Mouse (Mus musculus): Measurements from ENCODE around the gene Pcbp3. TPM values are rescaled to one million over a fixed set of nuclear protein-coding genes. Genes with fewer than 3 reads are reported as not detected.

Pcbp3 gene
- total and polyA plus RNA-seq, 2 experiments from 2014 or later: 57.0 to 92.9 TPM

GRCm38 (mm10) chr10:76725682-76726285 lies 235.9 kb downstream of the Pcbp3 start, which contains the start of gene Col6a1:
TSS of gene Col6a1 (minus strand) at chr10:76726168.
- Histone ChIP-seq H3K4me3 (ENCODE audit: low read length) (no peak within 1 kb of the TSS), H3K4me2 (ENCODE audit: low read depth, low read length) (peak within 1 kb of the TSS; percentile 4; the same call in 1 of the 2 replicates), H3K27ac (no peak within 1 kb of the TSS), H3K27me3 (ENCODE audit: insufficient read depth, low read length) (no peaks in the 10 kb centered on the region), H3K9ac (replicated peaks; ENCODE audit: low read length) (no peak within 1 kb of the TSS), H3K36me3 (ENCODE audit: insufficient read depth, low read length) (no peaks in the 10 kb centered on the region), H3K9me3 (ENCODE audit: low read length) (no peaks in the 10 kb centered on the region), H3K4me1 (ENCODE audit: insufficient read depth, low read length) (no peaks in the 10 kb centered on the region; the same call in 1 of the 2 replicates)
- WGBS: 33% methylated on average over 9 of the region's 9 CpGs
- ATAC-seq (no peak), DNase-seq (ENCODE audit: low spot score) (peak; percentile 8)
- no peak for TF ChIP-seq CTCF (IDR thresholded peaks at IDR 0.05; ENCODE audit: low read depth)

GRCm38 (mm10) chr10:76725097-76725496 lies 236.6 kb downstream of the Pcbp3 start:
- H3K4me1 ChIP-seq (ENCODE audit: insufficient read depth, low read length): no peaks in the 10 kb centered on the region
- WGBS: 89% methylated on average over 2 of the region's 2 CpGs
- no peaks in the 10 kb centered on the region for H3K36me3 ChIP-seq (ENCODE audit: insufficient read depth, low read length)
- DNase-seq (ENCODE audit: low spot score): no peak
- no peaks in the 10 kb centered on the region for H3K27me3 ChIP-seq (ENCODE audit: insufficient read depth, low read length)
- no peaks in the 10 kb centered on the region for H3K9me3 ChIP-seq (ENCODE audit: low read length)
- H3K27ac ChIP-seq: no peak overlapping the region
- H3K4me3 ChIP-seq (ENCODE audit: low read length): no peak overlapping the region
- no peak for ATAC-seq
- H3K9ac ChIP-seq (replicated peaks; ENCODE audit: low read length): no peak overlapping the region
- peak overlapping the region; percentile 4; the same call in 1 of the 2 replicates for H3K4me2 ChIP-seq (ENCODE audit: low read depth, low read length)
- no peak for TF ChIP-seq CTCF (IDR thresholded peaks at IDR 0.05; ENCODE audit: low read depth)

GRCm38 (mm10) chr10:76724231-76724736 lies 237.4 kb downstream of the Pcbp3 start:
- ATAC-seq (no peak), DNase-seq (ENCODE audit: low spot score) (no peak)

GRCm38 (mm10) chr10:76722751-76723450 lies 238.8 kb downstream of the Pcbp3 start:
- Histone ChIP-seq H3K27me3 (ENCODE audit: insufficient read depth, low read length) (no peaks in the 10 kb centered on the region), H3K4me2 (ENCODE audit: low read depth, low read length) (no peak overlapping the region), H3K4me1 (ENCODE audit: insufficient read depth, low read length) (no peaks in the 10 kb centered on the region), H3K27ac (no peak overlapping the region), H3K9me3 (ENCODE audit: low read length) (no peaks in the 10 kb centered on the region), H3K9ac (replicated peaks; ENCODE audit: low read length) (no peak overlapping the region), H3K4me3 (ENCODE audit: low read length) (no peak overlapping the region), H3K36me3 (ENCODE audit: insufficient read depth, low read length) (no peaks in the 10 kb centered on the region)
- no peak for TF ChIP-seq CTCF (IDR thresholded peaks at IDR 0.05; ENCODE audit: low read depth)
- 84% methylated on average over 18 of the region's 18 CpGs for WGBS
- ATAC-seq (no peak), DNase-seq (ENCODE audit: low spot score) (no peak)

More at GRCm38 (mm10) chr10:76724231-76724736, 237.4 kb downstream of the Pcbp3 start:
- H3K36me3 ChIP-seq (ENCODE audit: insufficient read depth, low read length): no peaks in the 10 kb centered on the region
- H3K4me2 ChIP-seq (ENCODE audit: low read depth, low read length): no peak overlapping the region
- no peaks in the 10 kb centered on the region for H3K27me3 ChIP-seq (ENCODE audit: insufficient read depth, low read length)
- H3K4me3 ChIP-seq (ENCODE audit: low read length): no peak overlapping the region
- no peak overlapping the region for H3K27ac ChIP-seq
- no peaks in the 10 kb centered on the region for H3K4me1 ChIP-seq (ENCODE audit: insufficient read depth, low read length)
- H3K9ac ChIP-seq (replicated peaks; ENCODE audit: low read length): no peak overlapping the region
- no peaks in the 10 kb centered on the region for H3K9me3 ChIP-seq (ENCODE audit: low read length)
- TF ChIP-seq CTCF (IDR thresholded peaks at IDR 0.05; ENCODE audit: low read depth): no peak
- 57% methylated on average over 5 of the region's 5 CpGs for WGBS

GRCm38 (mm10) chr10:76721746-76722145 lies 239.9 kb downstream of the Pcbp3 start:
- H3K27ac ChIP-seq: no peak overlapping the region
- no peak overlapping the region for H3K4me3 ChIP-seq (ENCODE audit: low read length)
- H3K9ac ChIP-seq (replicated peaks; ENCODE audit: low read length): no peak overlapping the region
- DNase-seq (ENCODE audit: low spot score): no peak
- 94% methylated on average over 6 of the region's 6 CpGs for WGBS
- no peak overlapping the region for H3K4me2 ChIP-seq (ENCODE audit: low read depth, low read length)
- no peaks in the 10 kb centered on the region for H3K4me1 ChIP-seq (ENCODE audit: insufficient read depth, low read length)
- TF ChIP-seq CTCF (IDR thresholded peaks at IDR 0.05; ENCODE audit: low read depth): no peak
- H3K36me3 ChIP-seq (ENCODE audit: insufficient read depth, low read length): no peaks in the 10 kb centered on the region
- H3K9me3 ChIP-seq (ENCODE audit: low read length): no peaks in the 10 kb centered on the region
- ATAC-seq: no peak
- H3K27me3 ChIP-seq (ENCODE audit: insufficient read depth, low read length): no peaks in the 10 kb centered on the region

- Histone ChIP-seq H3K9me3 (ENCODE audit: low read length) (no peaks in the 10 kb centered on the region), H3K27ac (no peak overlapping the region), H3K4me3 (ENCODE audit: low read length) (no peak overlapping the region), H3K36me3 (ENCODE audit: insufficient read depth, low read length) (no peaks in the 10 kb centered on the region), H3K4me1 (ENCODE audit: insufficient read depth, low read length) (no peaks in the 10 kb centered on the region), H3K9ac (replicated peaks; ENCODE audit: low read length) (no peak overlapping the region), H3K27me3 (ENCODE audit: insufficient read depth, low read length) (no peaks in the 10 kb centered on the region), H3K4me2 (ENCODE audit: low read depth, low read length) (no peak overlapping the region)
- 68% methylated on average over 11 of the region's 11 CpGs for WGBS
- no peak for TF ChIP-seq CTCF (IDR thresholded peaks at IDR 0.05; ENCODE audit: low read depth)
- no peak for ATAC-seq
- DNase-seq (ENCODE audit: low spot score): no peak
Measured at GRCm38 (mm10) chr10:76721216-76721615, 240.5 kb downstream of the Pcbp3 start.
